Mouse (Mus musculus): Measurements from ENCODE around the gene AU040320. TPM values are rescaled to one million over a fixed set of nuclear protein-coding genes. Genes with fewer than 3 reads are reported as not detected.
A peak's percentile ranks its signal among the peaks of the same experiment; 100 is the strongest.

The AU040320 gene
- polyA plus RNA-seq, 1 experiment from 2014 or later, result 28.1 TPM

DNA sequence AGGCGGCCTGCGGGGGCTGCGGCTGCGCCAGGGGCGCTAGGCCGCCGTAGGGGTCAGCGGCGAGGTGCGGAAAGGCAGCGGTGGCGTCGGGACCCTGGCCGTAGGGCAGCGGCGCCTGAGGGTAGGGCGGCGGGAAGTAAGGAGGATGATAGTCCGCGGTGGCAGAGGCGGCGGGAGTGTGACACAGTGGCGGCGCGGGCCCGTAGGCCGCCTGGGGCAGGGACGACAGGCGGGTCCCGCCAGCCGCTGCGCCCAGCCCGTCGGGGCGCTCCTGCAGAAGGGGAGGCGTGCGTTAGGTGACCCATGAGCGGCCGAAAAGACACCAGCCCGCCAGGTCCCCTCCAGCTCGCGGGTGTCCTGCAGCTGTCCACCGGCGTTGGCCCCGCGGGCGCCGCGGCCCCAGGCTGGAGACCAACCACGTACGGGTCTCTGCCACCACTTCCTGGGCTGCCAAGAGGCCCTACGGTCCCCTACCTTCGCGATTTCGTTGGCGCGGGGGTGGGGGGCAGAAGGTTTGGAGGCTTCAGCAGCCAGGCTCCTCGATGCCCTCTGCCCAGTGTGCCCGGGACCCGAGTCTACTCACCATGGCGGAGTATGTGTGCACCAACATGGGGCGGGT is 17.9 kb upstream of the AU040320 start:
- Histone ChIP-seq H3K4me2 (replicated peaks; ENCODE audit: low read depth, low read length) (peak overlapping the region; percentile 28), H3K36me3 (ENCODE audit: control insufficient read depth, insufficient read depth, low read length) (no peaks in the 10 kb centered on the region), H3K4me1 (replicated peaks; ENCODE audit: control insufficient read depth, insufficient read depth, low read length) (peaks cover 9% of the 10 kb centered on the region), H3K27ac (ENCODE audit: low read depth, low read length) (no peak overlapping the region), H3K9ac (ENCODE audit: low read depth, low read length) (0 out of 2 replicates have a peak overlapping the region, but pooled peaks have one; percentile 11), H3K27me3 (ENCODE audit: control insufficient read depth, insufficient read depth, low read length) (peaks cover 81% of the 10 kb centered on the region), H3K4me3 (ENCODE audit: low read depth, low read length) (peak overlapping the region; percentile 22), H3K9me3 (ENCODE audit: control insufficient read depth, low read length) (no peaks in the 10 kb centered on the region)
- WGBS, result under 1% methylated on average over 55 of the region's 62 CpGs
- ATAC-seq (ENCODE audit: low FRiP score) (0 out of 2 replicates have a peak, but pooled peaks have one; percentile 6), DNase-seq (ENCODE audit: low spot score) (peak; percentile 55)

DNA sequence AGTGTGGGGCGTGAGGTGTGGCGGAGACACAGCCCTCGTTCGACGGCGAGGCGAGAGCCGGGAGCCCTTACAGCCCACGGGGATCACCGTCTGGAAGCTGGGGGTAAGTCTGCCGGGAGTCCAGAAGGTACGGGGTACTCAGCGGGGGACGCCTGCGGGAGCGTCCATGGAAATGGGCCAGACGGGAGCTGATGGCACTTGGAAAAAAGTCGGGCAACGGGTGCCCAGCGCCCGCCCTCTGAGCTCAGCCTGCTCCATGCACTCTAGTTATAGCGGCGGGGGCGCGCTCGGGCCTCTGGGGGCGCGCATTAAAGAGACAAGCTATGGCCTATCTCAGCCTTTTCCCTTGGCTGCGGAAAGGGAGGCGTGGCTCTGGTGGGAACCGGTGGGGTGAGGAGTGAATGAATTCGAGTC is 17.3 kb upstream of the AU040320 start, which contains the start of gene Tfap2e:
Tfap2e (minus strand) TSS at position 240 of the 414 bp plus-strand sequence.
- under 1% methylated on average over 32 of the region's 32 CpGs for WGBS
- Histone ChIP-seq H3K36me3 (ENCODE audit: control insufficient read depth, insufficient read depth, low read length) (no peaks in the 10 kb centered on the region), H3K4me2 (replicated peaks; ENCODE audit: low read depth, low read length) (peak within 1 kb of the TSS; percentile 28), H3K9ac (ENCODE audit: low read depth, low read length) (0 out of 2 replicates have a peak within 1 kb of the TSS, but pooled peaks have one; percentile 11), H3K9me3 (ENCODE audit: control insufficient read depth, low read length) (no peaks in the 10 kb centered on the region), H3K27ac (ENCODE audit: low read depth, low read length) (no peak within 1 kb of the TSS), H3K4me1 (replicated peaks; ENCODE audit: control insufficient read depth, insufficient read depth, low read length) (peaks cover 9% of the 10 kb centered on the region), H3K4me3 (ENCODE audit: low read depth, low read length) (peak within 1 kb of the TSS; percentile 22), H3K27me3 (ENCODE audit: control insufficient read depth, insufficient read depth, low read length) (peaks cover 77% of the 10 kb centered on the region)
- DNase-seq (ENCODE audit: low spot score), result peak; percentile 77
- ATAC-seq (ENCODE audit: low FRiP score), result peak; percentile 27; the same call in 1 of the 2 replicates

GRCm38 (mm10) chr4:126739966-126740676 is 13.2 kb upstream of the AU040320 start:
- Histone ChIP-seq H3K36me3 (ENCODE audit: control insufficient read depth, insufficient read depth, low read length) (peaks cover 5% of the 10 kb centered on the region; the same call in 1 of the 2 replicates), H3K4me1 (replicated peaks; ENCODE audit: control insufficient read depth, insufficient read depth, low read length) (peaks cover 5% of the 10 kb centered on the region), H3K9ac (ENCODE audit: low read depth, low read length) (no peak overlapping the region), H3K9me3 (ENCODE audit: control insufficient read depth, low read length) (no peaks in the 10 kb centered on the region), H3K27ac (ENCODE audit: low read depth, low read length) (no peak overlapping the region), H3K4me3 (ENCODE audit: low read depth, low read length) (no peak overlapping the region), H3K4me2 (replicated peaks; ENCODE audit: low read depth, low read length) (no peak overlapping the region), H3K27me3 (ENCODE audit: control insufficient read depth, insufficient read depth, low read length) (peaks cover 40% of the 10 kb centered on the region)
- WGBS, result 15% methylated on average over 10 of the region's 10 CpGs
- DNase-seq (ENCODE audit: low spot score) (peak; percentile 51), ATAC-seq (ENCODE audit: low FRiP score) (no peak)

DNA sequence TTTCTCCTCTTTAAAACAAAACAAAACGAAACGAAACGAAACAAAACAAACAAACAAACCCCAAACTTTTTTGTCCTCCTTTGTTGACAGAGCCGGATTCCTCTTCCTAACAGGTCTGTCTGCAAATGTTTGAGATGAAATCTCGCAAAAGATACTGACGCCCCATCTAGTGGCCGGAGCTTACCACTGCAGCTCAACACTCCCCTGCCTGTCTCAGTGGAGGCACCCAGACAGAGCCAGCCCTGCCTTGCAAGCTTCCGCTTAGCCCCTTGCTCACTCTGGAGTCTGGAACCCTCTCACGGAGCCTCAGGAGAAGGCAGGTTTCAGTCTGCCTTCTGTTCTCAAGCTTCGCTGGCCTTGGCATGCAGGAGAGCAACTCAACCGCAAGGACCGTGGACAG is 11.9 kb upstream of the AU040320 start:
- Histone ChIP-seq H3K36me3 (ENCODE audit: control insufficient read depth, insufficient read depth, low read length) (peaks cover 5% of the 10 kb centered on the region; the same call in 1 of the 2 replicates), H3K9me3 (ENCODE audit: control insufficient read depth, low read length) (no peaks in the 10 kb centered on the region), H3K4me2 (replicated peaks; ENCODE audit: low read depth, low read length) (no peak overlapping the region), H3K27ac (ENCODE audit: low read depth, low read length) (no peak overlapping the region), H3K4me3 (ENCODE audit: low read depth, low read length) (no peak overlapping the region), H3K4me1 (replicated peaks; ENCODE audit: control insufficient read depth, insufficient read depth, low read length) (no peaks in the 10 kb centered on the region), H3K27me3 (ENCODE audit: control insufficient read depth, insufficient read depth, low read length) (peaks cover 27% of the 10 kb centered on the region), H3K9ac (ENCODE audit: low read depth, low read length) (no peak overlapping the region)
- peak; percentile 90 for DNase-seq (ENCODE audit: low spot score)
- 6% methylated on average over 12 of the region's 12 CpGs for WGBS
- peak; percentile 49; the same call in 1 of the 2 replicates for ATAC-seq (ENCODE audit: low FRiP score)

DNA sequence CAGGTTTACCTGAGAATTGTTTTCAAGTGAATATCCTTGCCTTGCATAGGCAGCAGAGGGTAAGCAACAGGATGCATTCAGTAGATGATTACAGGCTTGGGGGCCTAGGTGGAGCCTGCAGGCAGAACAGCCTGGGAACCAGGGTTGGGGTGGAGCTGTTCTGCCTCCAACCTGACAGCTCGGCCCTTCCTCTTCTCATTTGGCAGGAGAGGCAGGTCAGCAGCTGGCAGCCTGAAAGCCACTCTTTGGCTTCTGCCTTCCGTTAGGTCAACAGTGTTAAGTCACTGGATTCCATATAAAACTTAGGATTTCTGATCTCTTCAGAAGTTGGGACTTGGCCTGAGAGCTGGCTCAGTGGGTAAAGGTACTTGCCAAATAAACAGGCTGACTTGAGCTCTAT is 10.4 kb upstream of the AU040320 start:
- WGBS, result 38% methylated on average over 2 of the region's 2 CpGs
- no peaks in the 10 kb centered on the region for H3K4me1 ChIP-seq (replicated peaks; ENCODE audit: control insufficient read depth, insufficient read depth, low read length)
- DNase-seq (ENCODE audit: low spot score), result no peak
- H3K9me3 ChIP-seq (ENCODE audit: control insufficient read depth, low read length), result no peaks in the 10 kb centered on the region
- H3K4me2 ChIP-seq (replicated peaks; ENCODE audit: low read depth, low read length), result no peak overlapping the region
- H3K4me3 ChIP-seq (ENCODE audit: low read depth, low read length), result no peak overlapping the region
- no peak for ATAC-seq (ENCODE audit: low FRiP score)
- no peak overlapping the region for H3K27ac ChIP-seq (ENCODE audit: low read depth, low read length)
- H3K36me3 ChIP-seq (ENCODE audit: control insufficient read depth, insufficient read depth, low read length), result peaks cover 8% of the 10 kb centered on the region; the same call in 1 of the 2 replicates
- no peak overlapping the region for H3K9ac ChIP-seq (ENCODE audit: low read depth, low read length)
- H3K27me3 ChIP-seq (ENCODE audit: control insufficient read depth, insufficient read depth, low read length), result peaks cover 12% of the 10 kb centered on the region

DNA sequence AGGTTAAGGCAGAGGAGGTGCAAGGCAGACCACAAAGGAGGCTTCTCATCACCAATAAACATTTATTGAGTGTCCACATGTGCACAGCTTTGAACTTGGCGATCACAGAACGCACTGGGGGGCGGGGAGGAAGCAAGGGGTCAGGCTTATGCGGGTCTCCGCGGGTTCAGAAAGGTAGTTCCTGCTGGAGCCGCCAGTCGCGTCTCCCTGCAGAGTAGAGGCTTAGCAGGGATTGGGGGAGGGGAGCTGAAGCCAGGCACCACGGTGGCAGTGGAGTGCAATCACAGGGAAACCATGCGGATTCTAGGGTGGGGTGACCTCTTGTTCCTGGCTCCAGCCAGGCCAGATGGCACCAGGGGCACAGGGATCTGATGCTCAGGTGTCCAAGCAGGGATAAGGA is 9.6 kb upstream of the AU040320 start:
- Histone ChIP-seq H3K4me2 (replicated peaks; ENCODE audit: low read depth, low read length) (no peak overlapping the region), H3K4me1 (replicated peaks; ENCODE audit: control insufficient read depth, insufficient read depth, low read length) (no peaks in the 10 kb centered on the region), H3K36me3 (ENCODE audit: control insufficient read depth, insufficient read depth, low read length) (peaks cover 8% of the 10 kb centered on the region; the same call in 1 of the 2 replicates), H3K27me3 (ENCODE audit: control insufficient read depth, insufficient read depth, low read length) (peaks cover 5% of the 10 kb centered on the region; the same call in 1 of the 2 replicates), H3K4me3 (ENCODE audit: low read depth, low read length) (no peak overlapping the region), H3K9ac (ENCODE audit: low read depth, low read length) (no peak overlapping the region), H3K27ac (ENCODE audit: low read depth, low read length) (no peak overlapping the region), H3K9me3 (ENCODE audit: control insufficient read depth, low read length) (no peaks in the 10 kb centered on the region)
- ATAC-seq (ENCODE audit: low FRiP score) (no peak), DNase-seq (ENCODE audit: low spot score) (no peak)
- WGBS, result 7% methylated on average over 11 of the region's 11 CpGs

GRCm38 (mm10) chr4:126744831-126745230 is 8.5 kb upstream of the AU040320 start:
- no peak for ATAC-seq (ENCODE audit: low FRiP score)
- H3K27ac ChIP-seq (ENCODE audit: low read depth, low read length), result no peak overlapping the region
- no peaks in the 10 kb centered on the region for H3K9me3 ChIP-seq (ENCODE audit: control insufficient read depth, low read length)
- no peak overlapping the region for H3K4me2 ChIP-seq (replicated peaks; ENCODE audit: low read depth, low read length)
- no peaks in the 10 kb centered on the region for H3K4me1 ChIP-seq (replicated peaks; ENCODE audit: control insufficient read depth, insufficient read depth, low read length)
- no peak overlapping the region for H3K9ac ChIP-seq (ENCODE audit: low read depth, low read length)
- H3K36me3 ChIP-seq (ENCODE audit: control insufficient read depth, insufficient read depth, low read length), result peaks cover 8% of the 10 kb centered on the region; the same call in 1 of the 2 replicates
- no peak for DNase-seq (ENCODE audit: low spot score)
- WGBS, result 87% methylated on average over 14 of the region's 14 CpGs
- H3K4me3 ChIP-seq (ENCODE audit: low read depth, low read length), result no peak overlapping the region
- 0 out of 2 replicates have a peak, but pooled peaks cover 3% of the 10 kb centered on the region for H3K27me3 ChIP-seq (ENCODE audit: control insufficient read depth, insufficient read depth, low read length)

GRCm38 (mm10) chr4:126745506-126746193 is 7.7 kb upstream of the AU040320 start:
- Histone ChIP-seq H3K27me3 (ENCODE audit: control insufficient read depth, insufficient read depth, low read length) (0 out of 2 replicates have a peak, but pooled peaks cover 3% of the 10 kb centered on the region), H3K9ac (ENCODE audit: low read depth, low read length) (no peak overlapping the region), H3K36me3 (ENCODE audit: control insufficient read depth, insufficient read depth, low read length) (peaks cover 8% of the 10 kb centered on the region; the same call in 1 of the 2 replicates), H3K9me3 (ENCODE audit: control insufficient read depth, low read length) (no peaks in the 10 kb centered on the region), H3K4me3 (ENCODE audit: low read depth, low read length) (no peak overlapping the region), H3K27ac (ENCODE audit: low read depth, low read length) (no peak overlapping the region), H3K4me1 (replicated peaks; ENCODE audit: control insufficient read depth, insufficient read depth, low read length) (no peaks in the 10 kb centered on the region), H3K4me2 (replicated peaks; ENCODE audit: low read depth, low read length) (no peak overlapping the region)
- no peak for ATAC-seq (ENCODE audit: low FRiP score)
- peak; percentile 79 for DNase-seq (ENCODE audit: low spot score)
- WGBS, result 42% methylated on average over 13 of the region's 13 CpGs

All from hindbrain, embryonic 11.5 days (tissue).